Mouse (Mus musculus): ENCODE data around the gene Fam49a.

DNA sequence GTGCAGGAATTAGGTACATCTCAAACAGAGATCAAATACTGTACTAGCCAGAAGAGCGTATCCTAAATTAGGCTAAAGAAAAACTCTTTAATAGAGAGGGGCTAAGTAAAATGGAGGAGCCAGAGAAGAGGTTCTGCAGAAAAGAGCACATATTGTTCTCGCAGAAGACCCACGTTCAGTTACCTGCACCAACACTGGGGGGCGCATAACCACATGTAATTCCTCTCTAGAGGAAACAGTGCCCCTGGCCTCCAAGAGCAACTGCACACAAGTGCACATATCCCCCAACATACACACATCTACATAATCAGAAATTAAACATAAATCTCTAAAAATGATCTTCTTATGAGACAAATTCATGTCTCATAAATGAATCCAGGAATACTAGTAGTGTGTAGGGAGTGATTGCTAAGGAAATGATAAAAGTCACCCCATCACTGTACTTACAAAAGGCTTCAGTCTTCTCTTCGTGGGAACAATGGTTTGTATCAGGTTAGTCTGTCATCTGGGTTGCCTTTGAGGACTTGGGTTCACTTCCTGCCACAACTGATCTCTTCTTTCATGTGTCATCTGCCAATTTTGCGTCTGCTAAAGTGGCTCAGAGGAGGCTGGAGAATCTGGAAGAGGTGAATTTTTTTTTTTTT, 87.8 kb downstream of the Fam49a start:
- TF ChIP-seq CTCF (conservative IDR thresholded peaks at IDR 0.05; ENCODE audit: insufficient read depth, insufficient read length, low read depth, low read length), result peak; percentile 26; the same call in 1 of the 2 replicates
- TF ChIP-seq POLR2A (IDR thresholded peaks at IDR 0.05; ENCODE audit: low read depth, low read length), result no peak

All from kidney, adult 2 months (tissue).